Mouse (Mus musculus) lung, postnatal 36 days (tissue): ENCODE data around the gene Tarsl2.

ENCODE experiments used
- DNase-seq: peaks from one replicate; pipeline ENCODE4 v3.0.0; 2022; ENCODE audit warnings: mixed read lengths

Gene Tarsl2

DNA sequence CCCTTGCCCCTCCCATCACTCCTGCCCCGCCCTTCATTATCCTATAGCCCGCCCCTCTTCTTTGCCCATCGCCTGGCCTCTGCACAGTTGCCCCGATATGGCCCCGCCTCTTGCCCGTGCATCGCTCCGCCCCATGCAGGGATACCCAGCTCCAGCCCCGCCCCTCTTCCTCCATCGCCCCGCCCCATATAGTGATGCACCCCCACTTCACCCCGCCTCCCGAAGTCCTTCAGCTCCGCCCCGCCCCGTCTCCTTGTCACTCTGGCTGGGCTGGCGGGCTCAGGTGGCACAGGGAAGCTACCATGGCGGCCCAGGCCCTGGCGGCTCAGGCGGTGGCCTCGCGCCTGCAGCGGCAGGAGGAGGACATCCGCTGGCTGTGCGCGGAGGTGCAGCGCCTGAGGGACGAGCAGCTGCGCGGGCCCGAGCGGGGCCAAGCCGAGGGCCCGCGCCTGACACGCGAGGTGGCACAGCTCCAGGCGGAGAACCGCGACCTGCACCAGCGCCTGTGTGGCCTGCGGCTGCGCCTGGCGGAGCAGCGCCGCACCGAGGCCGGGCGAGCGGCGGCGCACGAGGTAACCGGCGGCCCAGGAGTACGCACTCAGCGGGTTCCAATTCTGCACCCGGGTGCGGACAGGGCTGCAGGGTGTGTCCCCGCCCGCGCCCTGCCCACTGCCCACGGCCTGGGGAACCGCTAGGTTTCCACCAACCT is at the start of gene Tarsl2:
Tarsl2 (plus strand) TSS at position 256 of the 709 bp plus-strand sequence.
- peak; percentile 98 for DNase-seq

DNA sequence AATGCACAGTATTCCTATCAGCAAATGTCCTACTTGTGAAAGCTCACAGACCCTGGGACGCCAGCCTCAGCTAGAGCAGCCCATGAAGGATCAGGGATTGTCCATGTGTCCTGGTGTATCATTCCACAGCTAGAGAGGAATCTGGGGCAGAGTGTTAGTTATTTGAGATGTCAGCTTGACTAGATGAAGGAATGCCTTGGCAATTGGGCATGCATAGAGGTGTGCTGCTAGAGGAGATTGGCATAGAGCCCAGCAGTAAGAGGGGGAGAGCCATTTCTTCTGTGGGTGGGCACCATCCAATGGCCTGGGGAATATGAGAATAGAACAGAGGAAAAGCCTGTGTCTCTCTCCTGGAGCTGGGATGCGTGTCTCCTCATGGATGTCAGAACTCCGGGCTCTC is 38.6 kb upstream of the Tarsl2 start:
- DNase-seq, result no peak

DNA sequence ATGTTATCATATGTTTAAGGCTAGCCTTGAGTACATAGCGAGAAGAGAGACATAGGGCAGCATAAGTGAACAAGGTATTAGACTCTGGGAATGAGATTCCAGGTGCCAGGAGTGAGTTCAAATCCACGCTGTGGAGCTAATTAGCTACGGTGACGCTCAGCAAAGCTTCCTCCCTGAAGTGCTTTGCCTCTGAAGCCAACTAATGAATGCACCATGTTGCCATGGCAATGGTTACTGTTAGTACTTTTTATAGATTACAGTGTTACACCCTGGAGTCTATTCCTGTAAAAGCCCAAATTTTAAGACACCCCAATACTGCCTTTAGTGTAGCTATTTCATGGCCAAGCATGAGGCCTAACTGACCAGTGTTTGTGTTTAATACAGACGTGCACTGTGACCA is 37.7 kb upstream of the Tarsl2 start:
- no peak for DNase-seq

DNA sequence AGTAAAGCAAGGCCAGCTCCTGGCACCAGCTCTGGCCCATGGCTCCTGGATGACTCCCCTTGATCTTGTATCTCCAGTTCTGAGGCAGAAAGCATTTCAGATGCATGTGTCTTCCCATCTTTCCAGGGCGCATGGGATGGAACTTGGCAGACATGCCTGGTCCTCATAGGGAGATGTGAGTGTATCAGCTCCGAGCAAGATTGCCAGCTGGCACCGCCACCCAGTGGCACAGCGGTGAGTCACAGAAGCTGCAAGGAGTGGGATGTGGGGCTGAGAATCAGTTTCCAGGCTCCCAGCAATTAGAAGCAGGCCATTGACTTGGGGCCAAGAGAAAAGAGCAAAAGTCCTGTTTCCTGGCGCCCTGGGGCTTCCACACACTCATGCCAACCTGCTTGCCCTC is 34.5 kb upstream of the Tarsl2 start:
- peak; percentile 25 for DNase-seq

DNA sequence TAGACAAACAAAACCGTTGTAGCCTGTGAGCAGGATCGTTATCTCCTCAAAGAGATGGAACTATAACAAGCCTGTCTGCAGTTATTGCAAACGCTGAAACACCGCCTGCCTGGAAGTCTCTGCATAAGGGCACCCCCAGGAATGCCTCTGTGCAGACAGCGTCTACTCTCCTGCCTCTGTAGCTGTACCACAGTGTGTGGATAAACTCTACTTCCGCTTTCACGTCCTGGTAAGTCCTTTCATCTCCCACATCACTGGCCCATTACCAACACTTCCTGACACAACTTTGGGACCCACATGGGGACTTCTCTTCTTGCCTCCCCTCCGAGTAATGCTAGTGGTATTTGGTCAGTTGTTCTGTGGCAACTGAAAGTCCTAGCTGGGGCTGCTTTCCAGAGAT is 34.0 kb upstream of the Tarsl2 start:
- DNase-seq, result no peak

DNA sequence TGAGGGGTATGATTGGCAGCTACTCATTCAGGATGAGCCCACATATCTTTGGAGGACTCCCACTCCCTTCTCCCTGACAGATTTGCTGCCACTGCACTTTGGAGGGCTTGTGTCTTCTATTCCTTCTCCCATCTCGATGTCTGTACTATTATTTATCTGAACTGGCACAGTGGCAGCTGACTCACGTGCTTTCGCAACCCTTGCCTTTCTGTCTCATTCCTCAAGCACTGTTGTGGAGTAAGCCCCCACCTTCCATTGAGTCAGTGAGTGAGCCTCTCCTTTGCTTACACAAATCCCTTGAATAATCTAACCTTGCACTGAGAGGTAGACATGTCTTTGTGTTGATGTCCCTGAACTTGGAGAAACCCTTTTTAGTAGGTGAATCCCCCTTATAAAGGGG is 33.4 kb upstream of the Tarsl2 start:
- no peak for DNase-seq

DNA sequence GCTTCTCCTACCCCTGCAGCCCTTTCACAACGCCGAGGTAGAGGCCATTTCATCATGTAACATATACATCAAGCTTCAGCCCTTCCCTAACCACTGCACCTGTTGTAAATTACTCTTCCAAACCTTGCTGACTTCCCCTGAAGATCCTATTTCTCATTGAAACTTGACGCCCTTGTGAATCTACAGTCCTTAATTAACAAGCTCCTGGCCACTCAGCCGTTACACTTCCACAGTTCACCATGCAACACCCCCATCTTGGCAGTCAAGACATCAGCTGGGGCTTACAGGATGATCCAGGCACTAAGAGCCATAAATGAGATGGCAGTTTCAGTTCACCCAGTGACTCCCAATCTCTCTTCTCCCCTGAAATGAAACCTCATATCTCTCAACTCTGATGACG is 31.0 kb upstream of the Tarsl2 start:
- DNase-seq, result no peak

DNA sequence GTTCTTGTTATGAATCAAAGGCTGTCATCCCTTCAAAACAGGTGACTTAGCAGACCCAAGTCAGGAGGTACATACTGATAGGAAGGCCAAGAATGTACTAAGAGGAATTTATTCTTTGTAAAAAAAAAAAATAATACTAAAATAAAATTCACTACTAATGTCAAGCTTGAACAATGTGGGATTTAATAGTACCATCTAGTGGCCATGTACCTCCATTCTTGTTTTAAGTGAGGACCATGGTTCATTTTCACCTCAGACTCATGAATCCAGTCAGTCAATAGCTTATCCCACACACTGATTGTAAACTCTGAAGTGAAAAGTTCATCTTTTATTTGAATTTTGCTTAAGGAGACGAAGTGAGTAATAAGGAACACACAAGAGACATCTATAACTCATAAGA is 25.9 kb upstream of the Tarsl2 start:
- DNase-seq, result no peak

DNA sequence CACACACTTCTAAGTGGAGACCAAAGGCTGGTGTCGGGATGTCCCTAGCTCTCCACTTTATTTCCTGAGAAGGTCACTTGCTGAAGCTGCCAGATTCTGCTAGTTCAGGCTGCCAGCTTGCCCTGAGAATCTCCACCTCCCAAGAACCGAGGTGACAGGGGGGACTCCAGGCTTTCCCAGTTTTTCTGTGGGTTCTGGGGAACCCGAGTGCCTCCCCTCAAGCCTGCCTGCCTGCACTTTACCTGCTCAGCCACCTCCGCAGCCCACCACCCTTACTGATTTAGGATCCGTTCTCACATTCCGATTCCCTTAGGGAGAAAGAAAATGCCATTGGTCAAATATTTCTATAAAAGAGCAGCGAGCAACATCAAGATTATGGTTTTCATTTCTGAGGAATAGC is 24.0 kb upstream of the Tarsl2 start:
- DNase-seq, result no peak

DNA sequence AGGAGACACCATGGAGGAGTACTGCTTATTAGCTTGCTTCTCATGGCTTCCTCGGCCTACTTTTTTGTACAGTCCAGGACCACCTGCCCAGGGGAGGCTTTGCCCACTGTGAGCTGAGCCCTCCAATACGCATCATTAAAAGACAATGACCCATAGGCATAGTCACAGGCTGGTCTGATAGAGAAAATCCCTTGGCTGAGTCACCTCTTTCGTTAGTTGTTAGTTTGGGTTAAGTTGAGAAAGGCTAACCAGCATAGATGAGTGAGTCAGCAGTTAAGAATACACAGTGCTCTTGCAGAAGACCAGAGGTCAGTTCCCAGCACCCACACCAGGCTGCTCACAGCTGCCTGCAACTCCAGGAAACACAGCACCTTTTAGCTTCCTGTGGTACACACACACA is 21.4 kb upstream of the Tarsl2 start:
- DNase-seq, result no peak

DNA sequence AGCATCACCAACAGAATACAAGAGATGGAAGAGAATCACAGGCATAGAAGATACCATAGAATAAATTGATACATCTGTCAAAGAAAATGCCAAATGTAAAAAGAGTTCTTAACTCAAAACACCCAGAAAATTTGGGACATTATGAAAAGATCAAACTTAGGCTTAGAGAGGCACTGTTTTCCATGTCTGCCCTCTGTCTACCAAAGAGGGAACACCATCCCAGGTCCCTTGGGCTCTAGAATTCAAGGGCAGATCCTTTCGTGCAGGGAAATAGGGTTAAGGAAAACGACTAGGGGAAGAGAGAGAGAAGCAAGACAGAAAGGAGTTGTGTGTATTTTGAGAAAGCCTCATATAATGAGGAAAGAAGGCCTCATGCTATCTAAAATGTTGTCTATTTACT is 19.2 kb upstream of the Tarsl2 start:
- DNase-seq, result no peak

DNA sequence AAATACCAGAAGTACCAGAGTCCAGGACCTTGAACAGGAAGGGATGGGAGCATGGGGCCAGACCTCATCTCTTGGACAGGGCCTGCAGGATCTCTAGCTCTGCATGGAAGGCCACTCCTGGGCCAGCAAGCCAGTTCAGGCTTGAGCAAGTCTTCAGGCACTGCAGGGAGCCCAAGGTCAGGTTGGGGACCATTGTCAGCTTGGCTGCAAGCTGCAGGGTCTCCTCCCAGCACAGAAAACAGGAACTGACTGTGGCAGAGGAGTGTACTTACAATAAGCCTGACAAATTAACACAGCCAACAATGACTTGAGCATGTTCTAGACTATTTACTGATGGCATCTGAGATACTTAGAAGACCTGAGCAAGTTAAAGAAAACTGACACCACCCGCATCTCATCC is 14.9 kb upstream of the Tarsl2 start:
- DNase-seq, result no peak

DNA sequence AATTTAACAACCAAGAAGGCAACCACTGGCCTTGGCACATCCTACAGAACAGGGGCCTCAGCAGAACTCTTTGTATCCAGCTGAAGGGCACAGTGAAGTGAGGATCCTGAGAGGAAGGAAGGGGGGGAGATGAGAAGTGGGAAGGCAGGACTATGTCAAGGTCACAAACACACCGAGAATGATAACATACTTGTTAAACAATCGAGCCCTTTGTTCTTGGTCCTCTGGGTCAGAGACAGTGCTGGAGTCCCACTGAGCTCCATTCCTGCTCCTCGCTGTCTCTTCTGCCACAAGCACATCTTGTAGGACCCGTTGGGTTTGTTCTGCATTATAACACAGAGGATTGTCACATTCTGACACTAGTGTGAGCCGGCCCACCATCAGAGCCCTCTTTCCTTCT is 14.0 kb upstream of the Tarsl2 start:
- no peak for DNase-seq

DNA sequence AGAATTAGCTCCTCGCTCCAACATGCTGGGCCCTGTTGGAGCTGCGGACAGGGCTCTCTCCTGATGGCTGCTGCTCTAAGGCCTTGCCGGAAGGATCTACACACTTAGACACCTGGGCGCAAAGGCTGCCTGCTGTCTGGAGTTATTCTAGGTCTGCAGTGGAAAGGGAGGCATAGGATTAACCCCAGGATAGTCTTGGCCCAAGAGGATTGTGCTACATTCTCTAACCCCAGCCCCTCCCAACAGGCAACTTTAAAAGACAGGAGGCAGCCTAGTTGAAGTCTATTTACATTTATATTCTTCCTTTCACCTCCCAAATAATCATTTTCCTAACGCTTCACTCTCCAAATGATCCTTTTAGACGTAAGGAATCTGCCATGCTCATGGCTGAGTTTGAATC is 8.9 kb upstream of the Tarsl2 start:
- DNase-seq, result no peak

DNA sequence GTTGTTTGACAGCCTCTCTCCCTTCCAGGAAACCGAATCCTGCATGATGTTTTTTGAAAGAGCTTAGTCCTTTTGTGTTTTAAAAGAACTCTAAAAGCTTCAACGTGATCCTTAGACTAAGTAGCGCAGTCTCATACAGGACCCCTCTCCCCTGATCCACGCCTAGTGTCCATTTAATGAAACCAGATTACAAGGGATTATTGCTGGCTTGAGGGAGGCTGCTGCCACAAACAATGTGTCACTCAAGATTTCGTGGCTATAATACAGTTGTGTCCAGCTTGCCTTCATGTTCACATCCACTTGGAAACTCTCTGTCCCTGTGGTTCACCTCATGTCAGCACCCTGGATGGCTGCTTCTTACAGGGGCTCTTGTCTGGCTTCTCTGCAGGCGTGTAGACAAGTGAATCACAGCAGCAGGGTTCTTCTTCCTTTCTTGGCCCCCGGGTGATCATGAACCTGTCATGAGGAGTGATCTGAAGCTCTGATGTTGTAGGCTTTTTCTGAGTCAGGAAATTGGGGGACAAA is 8.3 kb upstream of the Tarsl2 start:
- no peak for DNase-seq

DNA sequence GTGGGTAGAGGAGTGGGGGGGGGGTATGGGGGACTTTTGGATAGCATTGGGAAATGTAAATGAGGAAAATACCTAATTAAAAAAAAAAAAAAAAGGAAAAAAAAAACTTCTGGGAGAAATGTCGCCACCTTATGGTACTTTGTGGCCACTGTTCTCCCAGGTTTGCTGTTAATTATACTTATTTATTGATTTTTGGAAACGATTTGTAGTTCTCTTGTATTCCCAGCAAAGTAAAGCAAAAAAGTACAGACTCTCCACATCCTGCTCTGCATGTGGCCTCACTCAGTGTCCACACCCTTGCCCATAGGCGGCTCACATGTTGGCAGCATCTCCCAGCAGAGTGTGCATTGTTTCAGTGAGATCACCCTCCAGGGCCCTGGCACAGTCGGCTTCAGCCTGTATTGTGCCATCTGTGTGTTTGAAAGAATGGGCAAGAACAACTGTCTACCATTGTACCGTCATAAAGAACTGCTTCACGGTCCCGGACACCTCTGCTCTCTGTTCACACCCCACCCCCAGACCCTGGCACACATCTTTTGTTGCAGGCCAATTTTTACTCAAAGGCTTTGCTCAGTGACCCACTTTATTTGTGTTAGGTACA is 6.4 kb upstream of the Tarsl2 start:
- no peak for DNase-seq

DNA sequence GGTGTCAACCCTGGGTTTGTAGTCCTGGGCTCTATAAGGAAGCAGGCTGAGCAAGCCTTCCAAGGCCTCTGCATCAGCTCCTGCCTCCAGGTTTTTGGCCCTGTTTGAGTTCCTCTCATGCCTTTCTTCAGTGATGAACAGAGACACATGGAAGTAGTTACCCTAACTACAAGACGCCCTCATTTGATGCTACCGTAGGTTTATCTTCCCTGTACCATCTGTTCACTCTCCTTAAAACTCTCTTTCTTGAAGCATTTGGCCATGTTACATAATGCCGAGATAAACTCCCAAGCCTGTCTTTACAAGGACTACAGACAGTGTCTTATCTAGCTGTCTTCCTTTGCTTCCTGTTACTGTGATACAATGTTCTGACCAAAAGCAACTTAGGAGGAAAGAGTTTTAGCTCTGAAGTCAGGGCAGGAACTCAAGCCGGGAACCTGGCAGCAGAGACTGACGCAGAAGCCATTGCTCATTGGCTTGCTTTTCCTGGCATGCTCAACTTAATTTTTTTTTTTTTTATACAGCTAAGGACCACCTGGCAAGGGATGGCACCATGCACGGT is 4.8 kb upstream of the Tarsl2 start:
- no peak for DNase-seq

DNA sequence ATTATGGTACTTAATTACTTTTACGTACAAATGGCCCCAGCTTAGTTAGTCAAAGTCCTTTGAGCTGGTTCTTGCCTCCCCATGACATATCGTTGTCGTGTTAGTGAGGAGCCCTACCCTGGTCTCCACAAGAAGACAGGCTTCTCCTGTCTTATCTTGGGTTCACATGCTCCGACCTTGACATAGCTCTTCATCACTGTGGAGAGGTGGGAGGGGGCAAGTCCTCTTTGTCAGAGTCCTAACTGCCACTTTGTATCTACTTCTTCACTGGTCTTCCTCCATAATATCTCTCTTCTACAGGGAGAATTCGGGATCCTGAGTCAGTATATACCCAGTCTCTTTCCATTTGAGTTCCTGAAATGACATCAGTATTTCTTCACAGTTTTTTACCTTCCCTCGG is 4.0 kb upstream of the Tarsl2 start:
- DNase-seq, result no peak

DNA sequence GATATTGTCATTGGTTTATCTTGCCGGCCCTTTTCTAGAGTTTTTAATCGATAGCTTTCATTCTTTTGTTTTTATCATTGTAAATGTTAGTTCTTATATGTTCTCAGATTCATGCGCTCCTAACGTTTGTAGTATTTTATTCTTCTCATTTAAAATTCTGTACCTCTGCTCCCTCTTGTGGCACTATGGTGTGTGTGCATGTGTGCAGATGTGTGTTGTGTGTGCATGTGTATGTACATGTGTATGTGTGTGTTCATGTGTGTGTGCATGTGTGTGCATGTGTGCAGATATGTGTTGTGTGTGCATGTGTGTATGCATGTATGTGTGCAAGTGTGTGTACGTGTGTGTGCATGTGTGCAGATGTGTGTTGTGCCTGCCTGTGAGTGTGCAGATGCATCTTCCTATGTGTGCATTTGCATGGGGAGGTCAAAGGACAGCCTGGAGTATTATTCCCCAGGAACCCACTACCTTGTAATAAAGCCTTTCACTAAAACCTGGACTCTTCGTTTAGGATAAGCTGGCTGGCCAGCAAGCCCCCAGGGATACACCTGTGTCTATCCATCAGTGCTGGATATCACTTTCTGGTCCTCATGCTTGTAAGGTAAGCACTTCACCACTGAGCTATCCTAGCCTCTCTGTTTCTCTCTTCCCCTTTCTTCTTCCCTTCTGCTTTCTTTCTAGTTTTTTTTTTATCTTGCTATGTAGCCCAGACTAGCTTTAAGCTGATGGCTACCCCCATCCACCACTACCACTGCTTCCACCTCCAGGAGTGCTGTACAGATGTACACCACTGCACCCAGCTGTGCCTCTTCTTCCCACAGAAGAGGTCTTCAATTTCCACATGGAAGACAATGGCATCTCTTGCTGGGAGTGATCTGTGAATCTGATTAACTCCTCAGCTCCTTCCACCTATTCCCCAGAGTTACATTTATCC is 2.1 kb upstream of the Tarsl2 start:
- peak; percentile 13 for DNase-seq

DNA sequence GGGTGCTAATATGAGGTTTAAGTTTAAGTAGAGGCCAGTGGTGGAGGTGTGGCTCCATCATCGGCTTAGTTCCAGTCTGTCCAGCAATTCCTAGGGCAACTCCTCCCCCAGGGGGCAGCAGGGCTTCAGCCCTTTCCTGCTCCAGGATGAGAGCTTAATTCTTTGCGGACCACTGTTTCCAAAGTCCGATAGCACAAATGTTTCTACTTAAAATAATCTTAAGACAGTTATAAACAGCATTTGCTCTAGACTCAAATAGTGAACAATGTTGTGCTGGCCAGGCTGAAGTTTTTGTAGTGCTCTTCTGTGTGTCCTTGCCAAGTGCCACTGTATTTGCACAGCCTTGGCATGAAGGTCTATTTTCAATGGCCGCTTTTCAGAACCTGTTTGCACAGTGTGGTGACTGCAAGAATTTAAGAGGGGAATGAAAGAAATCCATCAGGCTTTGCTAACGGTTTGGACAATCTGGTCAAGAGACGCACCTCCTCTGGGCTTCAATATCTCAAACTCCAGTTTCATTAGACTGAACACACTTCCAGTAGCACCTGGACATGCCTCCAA is 757 bp upstream of the Tarsl2 start:
- DNase-seq, result peak; percentile 72

DNA sequence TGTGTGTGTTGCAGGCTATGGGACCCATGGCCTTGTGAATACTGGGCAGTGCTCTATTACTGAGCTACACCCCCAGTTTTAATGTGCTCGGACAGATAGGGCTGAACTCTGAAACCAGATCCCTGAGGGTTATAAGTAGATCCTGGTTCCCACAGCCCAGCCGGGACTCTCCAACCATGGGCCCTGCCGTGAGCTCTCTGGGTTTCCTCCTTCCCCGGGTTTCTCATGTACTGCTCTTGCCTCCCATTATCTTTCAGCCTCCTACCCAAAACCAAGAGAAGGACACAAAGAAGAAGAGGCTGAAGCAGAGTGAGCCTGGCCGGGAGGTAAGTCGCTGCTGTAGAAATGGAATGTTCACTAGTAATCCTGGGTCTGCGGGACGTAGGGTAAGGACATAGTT is 1.3 kb downstream of the Tarsl2 start:
- DNase-seq, result no peak

DNA sequence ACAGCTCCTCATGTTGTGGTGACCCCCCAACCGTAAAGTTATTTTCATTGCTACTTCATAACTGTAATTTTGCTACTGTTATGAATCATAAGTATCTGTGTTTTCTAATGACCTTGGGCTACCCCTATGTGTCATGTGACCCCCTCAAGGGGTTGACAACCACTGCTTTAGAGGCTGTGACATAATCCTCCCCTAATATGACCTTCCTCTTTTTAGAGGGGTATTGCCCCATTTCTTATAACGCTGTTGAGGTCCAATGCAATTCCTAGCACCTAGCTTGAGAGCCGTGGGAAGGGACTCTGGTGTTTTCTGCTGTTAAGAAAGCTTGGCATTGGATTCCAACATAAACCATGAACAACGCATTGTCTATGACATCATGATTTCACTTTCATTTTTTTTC is 6.0 kb downstream of the Tarsl2 start:
- no peak for DNase-seq

DNA sequence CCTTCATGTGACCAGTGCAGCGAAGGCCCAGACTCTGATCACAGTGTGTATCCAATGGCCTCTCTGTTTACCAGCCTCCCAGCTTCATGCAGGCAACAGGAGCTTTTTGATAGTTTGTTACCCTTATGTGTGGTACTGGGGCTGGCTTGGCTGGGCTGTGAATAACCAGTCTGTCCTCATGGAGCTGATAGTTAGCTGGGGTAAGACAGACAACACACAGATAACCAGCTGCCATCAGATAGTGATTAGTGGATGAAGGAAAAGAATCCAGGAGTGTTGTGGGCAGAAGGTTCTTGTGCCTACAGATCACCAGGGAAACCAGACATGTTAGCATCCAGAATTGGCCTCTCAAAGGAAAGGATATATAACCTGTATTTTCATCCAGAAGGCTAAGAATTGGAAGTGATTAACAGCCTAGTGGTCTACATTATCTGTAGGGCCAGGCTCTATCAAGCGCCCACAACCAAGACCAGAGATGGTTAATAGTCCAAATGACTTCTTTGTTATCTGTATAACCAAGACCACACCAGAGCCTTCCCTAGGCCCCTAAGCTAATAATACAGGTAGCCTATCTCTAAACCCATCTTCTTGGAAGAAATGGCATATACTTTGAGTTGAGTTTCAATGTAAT is 12.9 kb downstream of the Tarsl2 start:
- no peak for DNase-seq
